Comparison of ENCODE assay signal across 28 mouse cellular contexts in genomic region chr19:46234450-46234849, GRCm38 (mm10).
DNase-seq lines count a peak whose midpoint lies in the region; ATAC-seq and TF ChIP-seq lines count a peak whose summit lies in the region.
"Had no signal": no experiment of that assay in that cellular context is flagged by ENCODE, and none has a peak within 500 bp of the region (broad histone marks: within the 10 kb centered on the region; RNA-seq: fewer than 3 reads in every experiment).

No protein-coding gene starts in this region.

- DNase-seq in liver, adult 2 months (ENCODE audit: extremely low read depth, low read depth, low spot score), result peak; percentile 27
- no peak for DNase-seq in liver, embryonic 11.5 days (ENCODE audit: low spot score)
- DNase-seq in lung, postnatal 36 days, result peak; percentile 4
- no peak for DNase-seq in lung, postnatal 4 days
- DNase-seq in 416B (ENCODE audit: low read depth) (peak; percentile 10), adipocyte (ENCODE audit: low spot score) (peak; percentile 50)
- no peak for DNase-seq in right cerebral cortex, postnatal 25 days
- no peak for DNase-seq in frontal cortex, postnatal 25 days (ENCODE audit: low spot score in 2 of 2)
- DNase-seq: adrenal gland, adult 2 months; adrenal gland, postnatal 10 days; adrenal gland, postnatal 25 days; B cell, adult 2 months; cerebellum, adult 11 months; cerebellum, adult 18-20 months; cerebellum, adult 8-10 months; cerebellum, adult 9-11 months; cerebellum, postnatal 14 days; cerebellum, postnatal 36 days; forebrain, postnatal 0 days had no signal

- H3K4me1 ChIP-seq in liver, adult 2 months (ENCODE audit: control insufficient read depth, insufficient read depth, low read length), result no peaks in the 10 kb centered on the region
- no peaks in the 10 kb centered on the region for H3K4me1 ChIP-seq in liver, embryonic 11.5 days (replicated peaks; ENCODE audit: control insufficient read depth, insufficient read depth, low read length)
- H3K4me1 ChIP-seq: embryonic facial prominence, embryonic 12.5 days; forebrain, embryonic 13.5 days; forebrain, embryonic 15.5 days had no signal

- H3K27me3 ChIP-seq in liver, adult 2 months (ENCODE audit: control insufficient read depth, insufficient read depth, low read length), result no peaks in the 10 kb centered on the region
- no peaks in the 10 kb centered on the region for H3K27me3 ChIP-seq in liver, embryonic 11.5 days (replicated peaks; ENCODE audit: control insufficient read depth, insufficient read depth, low read length)
- H3K27me3 ChIP-seq: CH12.LX; embryonic facial prominence, embryonic 12.5 days; forebrain, embryonic 13.5 days; forebrain, embryonic 15.5 days; Patski had no signal

- no peaks in the 10 kb centered on the region for H3K9me3 ChIP-seq in liver, embryonic 11.5 days (ENCODE audit: control insufficient read depth, low read length)
- H3K9me3 ChIP-seq: embryonic facial prominence, embryonic 10.5 days; embryonic facial prominence, embryonic 12.5 days; forebrain, embryonic 13.5 days; forebrain, embryonic 15.5 days; G1E had no signal

- H3K79me2 ChIP-seq in liver, adult 2 months (ENCODE audit: control insufficient read depth, insufficient read depth, low read length), result no peaks in the 10 kb centered on the region; the same call in 1 of the 2 replicates

- no peak for TF ChIP-seq POLR2A in liver, adult 2 months (IDR thresholded peaks at IDR 0.05; ENCODE audit: extremely low read depth, insufficient read depth, low read length)

- ATAC-seq in liver, embryonic 11.5 days (replicated peaks; ENCODE audit: low FRiP score), result no peak
- ATAC-seq: activated CD4-positive, CD25-positive, alpha-beta regulatory T cell, adult 4 months; CD4-positive, CD25-positive, alpha-beta regulatory T cell, adult 4 months; forebrain, embryonic 13.5 days; forebrain, embryonic 15.5 days; forebrain, postnatal 0 days; Patski had no signal

- H3K36me3 ChIP-seq in liver, adult 2 months (ENCODE audit: control insufficient read depth, insufficient read depth, low read length), result peaks cover 3% of the 10 kb centered on the region
- no peaks in the 10 kb centered on the region; the same call in 1 of the 2 replicates for H3K36me3 ChIP-seq in liver, embryonic 11.5 days (ENCODE audit: control insufficient read depth, insufficient read depth, low read length)
- H3K36me3 ChIP-seq: forebrain, embryonic 15.5 days had no signal

- TF ChIP-seq CTCF in liver, adult 2 months (IDR thresholded peaks at IDR 0.05; ENCODE audit: low read depth, low read length), result no peak

- H3K9ac ChIP-seq in liver, adult 2 months (ENCODE audit: low read depth, low read length), result no peak overlapping the region
- no peak overlapping the region for H3K9ac ChIP-seq in liver, embryonic 11.5 days (ENCODE audit: low read depth, low read length)
- H3K9ac ChIP-seq: embryonic facial prominence, embryonic 12.5 days; forebrain, embryonic 13.5 days; forebrain, embryonic 15.5 days; forebrain, postnatal 0 days had no signal

- WGBS in liver, adult 2 months, result 65% methylated on average over 2 of the region's 2 CpGs
- WGBS in liver, embryonic 11.5 days, result 91% methylated on average over 2 of the region's 2 CpGs

- no peak overlapping the region for H3K4me3 ChIP-seq in liver, adult 2 months (ENCODE audit: insufficient read depth, low read depth, low read length)
- no peak overlapping the region for H3K4me3 ChIP-seq in liver, embryonic 11.5 days (ENCODE audit: low read depth, low read length)
- H3K4me3 ChIP-seq: embryonic facial prominence, embryonic 10.5 days; embryonic facial prominence, embryonic 12.5 days; forebrain, embryonic 13.5 days; forebrain, embryonic 15.5 days had no signal

- no peak overlapping the region for H3K27ac ChIP-seq in liver, adult 2 months (replicated peaks; ENCODE audit: insufficient read depth, low read depth, low read length)
- no peak overlapping the region for H3K27ac ChIP-seq in liver, embryonic 11.5 days (ENCODE audit: low read depth, low read length)
- H3K27ac ChIP-seq: embryonic facial prominence, embryonic 10.5 days; embryonic facial prominence, embryonic 12.5 days; forebrain, embryonic 13.5 days; forebrain, embryonic 15.5 days had no signal

- no peak overlapping the region for H3K4me2 ChIP-seq in liver, embryonic 11.5 days
- H3K4me2 ChIP-seq: embryonic facial prominence, embryonic 12.5 days; forebrain, embryonic 13.5 days; forebrain, embryonic 15.5 days had no signal

Comparison
In these comparisons a context has a peak if more than half of its experiments do, and no peak if none do; other contexts are left out.
1. DNase-seq: peak in liver, adult 2 months (single experiment), lung, postnatal 36 days (single experiment), 416B (single experiment) and adipocyte (single experiment); none in liver, embryonic 11.5 days (single experiment), lung, postnatal 4 days (0 of 2), right cerebral cortex, postnatal 25 days (single experiment) and frontal cortex, postnatal 25 days (0 of 2).